Mouse (Mus musculus) gonadal fat pad, adult 2 months (tissue): Measurements from ENCODE around the gene Gpr132. TPM values are rescaled to one million over a fixed set of nuclear protein-coding genes. Genes with fewer than 3 reads are reported as not detected.
"Not testable (repeated sequence)": the region's sequence is repeated elsewhere in the genome, so short reads cannot be mapped to it uniquely, and the experiment has no call there.

Source experiments
- DNase-seq: peaks from one replicate; pipeline ENCODE4 v3.0.0-alpha.2; 2012; ENCODE audit warnings: low read depth
- polyA plus RNA-seq: library from polyadenylated mRNA; depleted of rRNA; stranded (reverse); fragments of >200 nt; gene quantifications from 2 replicates; pipeline ENCODE4 v1.2.3, GENCODE M21; 2012; rRNA removed

Gene Gpr132
- polyA plus RNA-seq, 1 experiment = 3.7 TPM

GRCm38 (mm10) chr12:112820401-112820999, 47.5 kb downstream of the Gpr132 start:
- DNase-seq = no peak

- no peak for DNase-seq
Measured at GRCm38 (mm10) chr12:112819057-112819662, 48.9 kb downstream of the Gpr132 start.

- DNase-seq = not testable (repeated sequence)
Measured at GRCm38 (mm10) chr12:112816866-112817265, 51.2 kb downstream of the Gpr132 start.

GRCm38 (mm10) chr12:112816294-112816693, 51.7 kb downstream of the Gpr132 start:
- no peak for DNase-seq

GRCm38 (mm10) chr12:112814682-112815470, 53.2 kb downstream of the Gpr132 start:
- DNase-seq = no peak

- no peak for DNase-seq
Measured at GRCm38 (mm10) chr12:112813370-112813769, 54.7 kb downstream of the Gpr132 start.

GRCm38 (mm10) chr12:112810092-112810885, 57.7 kb downstream of the Gpr132 start:
- no peak for DNase-seq

GRCm38 (mm10) chr12:112809641-112810040, 58.4 kb downstream of the Gpr132 start:
- DNase-seq = no peak

- DNase-seq = no peak
Measured at GRCm38 (mm10) chr12:112808587-112809364, 59.3 kb downstream of the Gpr132 start, which contains the start of gene Clba1. Clba1 (plus strand) TSS chr12:112808937.

- no peak for DNase-seq
Measured at GRCm38 (mm10) chr12:112808212-112808586, 59.8 kb downstream of the Gpr132 start.

- DNase-seq = no peak
Measured at GRCm38 (mm10) chr12:112807796-112808195, 60.2 kb downstream of the Gpr132 start.

GRCm38 (mm10) chr12:112806044-112806443, 62.0 kb downstream of the Gpr132 start:
- no peak for DNase-seq

- DNase-seq = no peak
Measured at GRCm38 (mm10) chr12:112804046-112804445, 64.0 kb downstream of the Gpr132 start.

- no peak for DNase-seq
Measured at GRCm38 (mm10) chr12:112802917-112803316, 65.1 kb downstream of the Gpr132 start.

GRCm38 (mm10) chr12:112801864-112802846, 65.9 kb downstream of the Gpr132 start, which contains the start of gene Ahnak2:
Ahnak2 (minus strand) TSS chr12:112802657.
- no peak for DNase-seq

Other genes with a start within 250 kb of the Gpr132 start
- gene Adssl1, start 248.2 kb downstream of the Gpr132 start, polyA plus RNA-seq = 3.8 and 4.6 TPM in 2 replicates
- 34.1 and 35.3 TPM in 2 replicates for gene Siva1, start 223.5 kb downstream of the Gpr132 start, polyA plus RNA-seq
- 95.2 and 117 TPM in 2 replicates for gene Akt1, start 193.3 kb downstream of the Gpr132 start, polyA plus RNA-seq
- gene Zbtb42, start 189.4 kb downstream of the Gpr132 start, polyA plus RNA-seq = 12.2 and 13.9 TPM in 2 replicates
- 35.5 and 53.5 TPM in 2 replicates for gene Cep170b, start 147.8 kb downstream of the Gpr132 start, polyA plus RNA-seq
- 53.6 and 55.4 TPM in 2 replicates for gene Pld4, start 107.6 kb downstream of the Gpr132 start, polyA plus RNA-seq
- gene Ahnak2, start 65.6 kb downstream of the Gpr132 start, polyA plus RNA-seq = 4.7 and 5.2 TPM in 2 replicates
- 8.3 and 9.7 TPM in 2 replicates for gene Clba1, start 59.3 kb downstream of the Gpr132 start, polyA plus RNA-seq
- 16.2 and 17.9 TPM in 2 replicates for gene Cdca4, start 38.8 kb downstream of the Gpr132 start, polyA plus RNA-seq
- 39.4 and 46.9 TPM in 2 replicates for gene Jag2, start 61.5 kb upstream of the Gpr132 start, polyA plus RNA-seq
- gene Nudt14, start 73.9 kb upstream of the Gpr132 start, polyA plus RNA-seq = 47.3 and 51.0 TPM in 2 replicates
- gene Btbd6, start 108.3 kb upstream of the Gpr132 start, polyA plus RNA-seq = 25.7 and 41.8 TPM in 2 replicates
- gene Brf1, start 132.5 kb upstream of the Gpr132 start, polyA plus RNA-seq = 66.2 and 80.9 TPM in 2 replicates
- 39.0 and 39.1 TPM in 2 replicates for gene Pacs2, start 146.3 kb upstream of the Gpr132 start, polyA plus RNA-seq
- gene Tex22, start 206.3 kb upstream of the Gpr132 start, polyA plus RNA-seq = 1.1 and 2.4 TPM in 2 replicates
- gene Mta1, start 230.1 kb upstream of the Gpr132 start, polyA plus RNA-seq = 52.1 and 58.6 TPM in 2 replicates